Mouse (Mus musculus): ENCODE results near the gene Prepl.

Gene Prepl

DNA sequence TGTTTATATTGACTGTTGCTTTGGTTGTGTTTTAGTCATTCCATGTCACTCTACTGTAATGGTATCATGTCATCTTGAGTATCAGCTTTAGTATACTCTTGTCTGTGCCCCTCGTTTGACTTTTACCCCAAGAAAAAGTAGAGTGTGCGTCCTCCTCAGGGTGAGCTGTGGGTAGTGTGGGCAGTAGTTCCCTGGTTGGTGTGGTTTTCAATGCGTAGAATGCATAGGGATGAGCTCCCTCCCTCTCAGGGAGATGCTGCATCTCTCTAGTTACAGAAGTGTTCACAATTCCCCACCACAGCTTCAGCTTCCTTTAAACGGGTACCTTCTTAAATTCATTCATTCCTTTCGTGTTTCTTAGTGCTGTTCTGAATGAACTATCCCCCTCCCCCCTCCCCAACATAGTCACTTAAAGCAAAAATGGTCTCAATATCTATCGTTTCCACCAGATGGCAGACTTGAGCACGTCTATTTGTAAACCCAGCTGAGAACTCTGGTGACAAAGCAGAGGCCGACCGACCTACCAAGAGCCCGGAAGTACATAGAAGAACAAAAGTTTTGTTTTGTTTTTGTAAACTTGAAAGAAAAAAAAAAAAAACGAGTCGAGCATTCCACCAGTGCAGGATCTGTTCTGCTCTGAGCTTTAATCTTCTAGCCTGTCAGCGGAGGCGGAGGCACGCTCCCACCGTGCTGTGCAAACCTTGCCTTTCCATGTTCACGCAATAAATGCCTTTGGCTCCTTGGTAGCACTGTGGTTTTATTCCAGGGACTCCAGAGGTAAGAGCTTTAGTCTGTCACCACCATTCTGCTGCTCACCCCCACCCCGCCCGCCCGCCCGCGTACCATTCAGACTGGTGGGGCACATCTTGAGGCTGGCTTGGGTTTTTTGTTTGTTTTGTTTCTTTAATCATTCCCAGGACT is 66.5 kb downstream of the Prepl start:
- DNase-seq (ENCODE audit: low read depth) = peak; percentile 82

DNA sequence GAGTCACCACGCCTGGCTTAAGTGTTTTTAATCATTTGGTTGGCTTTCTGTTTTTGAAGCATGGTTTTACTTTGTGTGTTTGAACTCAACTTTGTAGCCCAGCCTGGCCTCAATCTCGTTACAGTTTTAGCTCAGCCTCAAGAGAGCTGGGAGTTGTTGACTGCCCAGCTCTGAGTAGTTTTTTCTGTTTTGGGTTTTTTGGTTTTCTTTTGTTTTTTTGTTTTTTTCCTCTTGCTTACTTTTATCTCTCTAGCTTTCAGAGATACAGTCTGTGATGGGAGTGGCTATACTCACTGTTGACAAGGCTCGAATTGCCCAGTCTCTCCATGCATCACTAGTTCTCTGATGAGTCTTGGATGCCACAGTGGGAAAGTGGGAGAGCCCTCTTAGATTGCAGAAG is 69.7 kb downstream of the Prepl start:
- DNase-seq (ENCODE audit: low read depth) = no peak

DNA sequence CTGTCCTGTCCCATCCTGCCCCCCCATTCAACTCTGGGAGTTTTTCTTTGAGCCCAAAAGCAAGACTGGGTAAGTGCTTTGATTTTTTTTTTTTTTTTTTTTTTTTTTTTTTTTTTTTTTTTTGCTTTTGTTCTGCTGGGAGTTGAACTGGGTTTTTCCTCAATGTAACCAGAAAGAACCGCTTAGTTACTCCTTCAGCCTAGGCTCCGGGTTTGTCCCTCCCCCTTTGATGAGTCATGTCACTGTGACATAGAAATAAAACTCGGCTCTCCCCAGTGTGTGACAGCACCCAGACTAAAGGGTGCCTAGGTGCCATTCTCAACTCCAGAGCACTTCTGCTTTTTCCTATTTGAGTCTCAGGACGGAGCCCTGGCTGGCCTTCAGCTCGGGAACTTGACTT is 71.2 kb downstream of the Prepl start:
- no peak for DNase-seq (ENCODE audit: low read depth)

DNA sequence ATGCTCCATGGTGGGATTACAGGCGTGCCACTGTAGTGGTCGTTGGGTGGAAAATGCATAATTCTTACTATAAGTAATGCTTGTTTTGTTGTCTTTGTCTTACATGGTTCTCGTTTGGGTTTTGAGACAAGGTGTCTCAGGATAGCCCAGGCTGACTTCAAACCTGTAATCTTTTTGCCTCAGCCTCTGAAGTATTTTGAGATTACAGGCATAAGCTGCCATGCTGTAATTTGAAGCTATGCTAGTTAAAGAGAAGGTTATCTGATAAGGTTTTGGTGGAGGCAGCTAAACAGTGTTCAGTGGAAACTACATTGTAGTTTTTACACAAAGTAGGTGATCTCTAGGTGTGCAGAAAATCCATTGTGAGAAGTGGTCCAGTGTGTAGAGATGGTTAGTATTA is 71.7 kb downstream of the Prepl start:
- DNase-seq (ENCODE audit: low read depth) = no peak

DNA sequence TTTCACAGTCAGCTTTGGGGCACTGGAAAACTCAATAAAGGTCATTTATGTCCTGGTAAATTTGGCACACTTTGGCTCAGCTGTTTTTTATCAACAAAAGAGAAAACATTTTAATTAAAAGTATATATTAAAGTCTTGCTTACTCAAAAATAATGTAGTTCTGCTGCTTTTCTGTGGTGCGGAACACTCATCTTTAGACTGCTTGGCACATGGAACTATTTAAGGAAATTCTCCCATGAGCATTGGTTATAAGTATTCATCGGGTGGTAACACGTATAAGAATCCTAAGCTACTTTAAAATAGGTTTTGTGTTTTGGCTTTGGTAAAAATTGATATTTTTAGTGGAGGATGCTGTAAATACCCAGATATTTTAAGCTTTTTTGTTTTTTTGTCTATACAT is 75.4 kb downstream of the Prepl start:
- no peak for DNase-seq (ENCODE audit: low read depth)

DNA sequence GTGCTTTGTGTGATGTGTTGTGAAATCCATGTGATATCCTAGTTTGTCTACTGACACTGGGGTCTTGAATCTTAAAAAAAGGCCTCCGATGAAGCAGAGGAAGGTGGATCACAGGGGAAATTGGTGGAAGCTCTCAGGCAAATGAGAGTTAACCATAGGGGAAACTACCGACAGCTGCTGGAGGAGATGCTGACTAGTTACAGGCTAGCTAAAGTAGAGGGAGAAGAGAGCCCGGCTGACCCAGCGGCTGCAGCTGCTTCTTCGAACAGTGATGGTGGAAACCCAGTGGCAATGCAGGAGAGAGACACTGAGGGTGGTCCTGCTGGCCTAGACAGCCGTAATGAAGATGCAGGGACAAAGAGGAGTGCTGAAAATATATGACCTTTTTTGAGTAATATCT is 76.6 kb downstream of the Prepl start:
- no peak for DNase-seq (ENCODE audit: low read depth)
